Mouse (Mus musculus): ENCODE data around the gene Prkn.

GRCm38 (mm10) chr17:11993249-11993648 lies 1153.1 kb downstream of the Prkn start:
- TF ChIP-seq HCFC1 (IDR thresholded peaks at IDR 0.05; ENCODE audit: borderline replicate concordance, insufficient read depth, low read length) (no peak), ZNF384 (IDR thresholded peaks at IDR 0.05; ENCODE audit: low read depth, low read length) (no peak), MAFK (IDR thresholded peaks at IDR 0.05; ENCODE audit: insufficient read depth, low read depth, low read length) (0 out of 2 replicates have a peak, but pooled peaks have one; percentile 40)
